Mouse (Mus musculus): ENCODE measurements at regions not wholly inside any gene's neighbourhood (a gene's known extent, or its start where the extent isn't known, plus 50 kb on each side); places are given as distances from the start of the nearest gene placed in this dataset.
A peak's percentile ranks its signal among the peaks of the same experiment; 100 is the strongest.

DNA sequence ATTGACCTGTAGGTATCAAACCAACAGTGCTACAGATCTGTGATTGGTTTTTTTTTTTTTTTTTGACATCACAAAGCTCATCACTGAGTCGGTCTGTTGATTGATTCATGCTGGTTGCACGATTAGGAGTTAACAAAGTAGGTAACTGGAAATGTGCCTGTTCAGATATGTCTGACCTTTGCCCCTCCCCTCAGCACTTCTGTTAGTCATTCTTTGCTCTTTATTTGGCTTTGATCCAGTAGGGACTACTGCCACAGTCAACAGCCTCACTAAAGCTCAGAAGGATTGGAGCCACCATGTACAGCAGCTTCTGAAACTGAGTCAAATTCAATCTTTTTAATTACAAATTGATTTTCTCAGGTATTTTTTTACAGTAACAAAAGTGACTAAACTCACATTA is 870.7 kb upstream of the Lrfn5 start:
- no peak for DNase-seq

DNA sequence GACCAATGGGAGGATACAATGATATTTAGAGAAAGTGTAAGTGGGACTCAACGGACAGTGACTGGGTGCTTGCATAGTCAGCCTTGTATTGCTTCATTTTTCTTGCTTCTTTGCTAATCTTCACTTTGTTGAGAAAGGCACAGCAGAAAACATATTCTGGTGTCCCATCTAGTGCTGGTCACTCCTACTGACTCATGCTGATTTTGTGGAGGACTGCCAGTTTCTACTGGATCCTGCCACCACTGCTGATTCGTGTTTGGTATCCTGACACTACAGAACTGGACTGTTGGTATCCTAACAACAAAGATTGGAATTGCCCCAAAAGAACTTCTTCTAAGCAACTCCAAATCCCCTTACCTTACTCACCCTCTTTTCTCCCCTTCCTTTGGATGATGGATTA is 847.2 kb upstream of the Lrfn5 start:
- peak; percentile 14 for DNase-seq

DNA sequence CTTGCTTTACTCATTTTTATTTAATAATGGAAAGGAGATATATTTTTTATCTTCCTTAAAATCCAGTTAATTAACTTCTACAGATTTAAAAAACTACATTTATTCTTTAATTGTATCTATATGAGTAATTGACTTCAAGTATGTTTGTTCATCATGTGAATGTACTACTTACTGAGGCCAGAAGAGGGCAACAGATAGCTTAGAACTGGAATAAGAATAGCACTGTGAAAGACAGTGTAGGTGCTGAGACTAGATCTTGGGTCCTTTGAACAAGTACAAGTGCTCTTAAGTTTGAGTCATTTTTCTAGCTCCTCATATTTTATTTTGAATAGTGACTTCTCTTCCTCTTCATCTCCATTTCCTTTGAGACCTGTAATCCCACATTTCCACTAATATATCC is 838.9 kb upstream of the Lrfn5 start:
- no peak for DNase-seq

DNA sequence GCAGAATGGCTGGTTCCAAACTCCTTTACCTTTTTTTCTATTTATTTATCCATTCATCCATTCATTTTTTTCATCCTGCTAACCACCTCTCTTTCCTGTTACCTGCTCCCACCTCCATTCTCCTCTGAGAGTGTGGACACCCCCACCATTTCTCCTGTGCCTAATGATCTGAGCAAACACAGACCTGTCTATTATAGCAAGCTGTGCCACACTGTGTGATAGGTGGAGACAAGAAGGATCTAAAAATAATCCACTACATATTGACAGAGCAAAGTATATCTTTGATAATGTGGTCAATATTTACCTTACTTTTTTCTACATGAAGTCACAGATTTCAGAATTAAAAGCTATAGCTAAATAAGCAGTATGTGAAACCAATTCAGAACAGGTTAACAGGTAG is 805.6 kb upstream of the Lrfn5 start:
- no peak for DNase-seq
